Mouse (Mus musculus) heart, embryonic 16.5 days (tissue): ENCODE data around the gene Aars. TPM values are rescaled to one million over a fixed set of nuclear protein-coding genes. Genes with fewer than 3 reads are reported as not detected.

Source experiments
- ATAC-seq: fragments of 200-750 bp; cut with Nextera tagmentation; replicated peaks from 2 replicates; pipeline ENCODE4 v1.8.0; 2017; ENCODE audit warnings: moderate number of reproducible peaks; ENCODE audit not compliant: insufficient read depth, low FRiP score; ENCODE audit errors: extremely low read depth
- H3K27ac ChIP-seq: fragments of 300-500 bp; sonication (generic); 2 replicates; pipeline ENCODE4 v1.5.1; 2014; ENCODE audit warnings: mild to moderate bottlenecking, low read length, control low read depth, moderate library complexity
- H3K27me3 ChIP-seq: fragments of 300-500 bp; sonication (generic); 2 replicates; pipeline ENCODE4 v1.6.1; 2014; ENCODE audit warnings: low read length, mixed read lengths; ENCODE audit not compliant: control insufficient read depth, insufficient read depth
- H3K36me3 ChIP-seq: fragments of 300-500 bp; sonication (generic); 2 replicates; pipeline ENCODE4 v1.6.1; 2014; ENCODE audit not compliant: control insufficient read depth, insufficient read depth
- H3K4me1 ChIP-seq: fragments of 300-500 bp; sonication (generic); 2 replicates; pipeline ENCODE4 v1.6.1; 2014; ENCODE audit warnings: low read length, mixed read lengths; ENCODE audit not compliant: control insufficient read depth, insufficient read depth
- H3K4me2 ChIP-seq: fragments of 300-500 bp; sonication (generic); 2 replicates; pipeline ENCODE4 v1.6.1; 2014; ENCODE audit warnings: low read depth, mild to moderate bottlenecking, control low read depth, low read length
- H3K4me3 ChIP-seq: fragments of 300-500 bp; sonication (generic); 2 replicates; pipeline ENCODE4 v1.5.1; 2014; ENCODE audit warnings: mild to moderate bottlenecking, control low read depth, low read length
- H3K9ac ChIP-seq: fragments of 300-500 bp; sonication (generic); 2 replicates; pipeline ENCODE4 v1.6.1; 2014; ENCODE audit warnings: low read length, control low read depth
- H3K9me3 ChIP-seq: fragments of 300-500 bp; sonication (generic); replicated peaks from 2 replicates; pipeline ENCODE4 v1.6.1; 2016; ENCODE audit warnings: low read length; ENCODE audit not compliant: control insufficient read depth
- WGBS: fragments of 180-500 bp; shearing (Covaris S2); extraction: QIAGEN DNeasy Blood & Tissue Kit; methylation state at CpG from one replicate; pipeline ENCODE4 v1.1.7; 2014; 5-methylcytosine and 5-hydroxymethylcytosine counted together
- polyA plus RNA-seq: library from polyadenylated mRNA; unstranded; fragments of >200 nt; fragmentation: Nextera tagmentation; extraction: Ambion mirVana; gene quantifications from 2 replicates; pipeline ENCODE4 v1.2.1, GENCODE M21; 2015

Aars gene
- polyA plus RNA-seq, 1 experiment from 2014 or later, result 35.3 TPM

- peak overlapping the region; percentile 79 for H3K4me2 ChIP-seq
- H3K27ac ChIP-seq, result peak overlapping the region; percentile 72
- H3K4me3 ChIP-seq, result peak overlapping the region; percentile 69
- H3K36me3 ChIP-seq, result no peaks in the 10 kb centered on the region
- H3K9ac ChIP-seq, result peak overlapping the region; percentile 83
- WGBS, result under 1% methylated on average over 31 of the region's 31 CpGs
- peaks cover 3% of the 10 kb centered on the region; the same call in 1 of the 2 replicates for H3K4me1 ChIP-seq
- peak; percentile 95 for ATAC-seq
- H3K27me3 ChIP-seq, result peaks cover 4% of the 10 kb centered on the region; the same call in 1 of the 2 replicates
- no peaks in the 10 kb centered on the region for H3K9me3 ChIP-seq
These were observed 5.5 kb upstream of the Aars start for GRCm38 (mm10) chr8:111027391-111027937.

- Histone ChIP-seq H3K36me3 (no peaks in the 10 kb centered on the region), H3K27ac (no peak overlapping the region), H3K4me3 (no peak overlapping the region), H3K4me2 (no peak overlapping the region), H3K9me3 (no peaks in the 10 kb centered on the region), H3K9ac (no peak overlapping the region), H3K27me3 (peaks cover 4% of the 10 kb centered on the region; the same call in 1 of the 2 replicates), H3K4me1 (peaks cover 7% of the 10 kb centered on the region)
- ATAC-seq, result no peak
- 40% methylated on average over 4 of the region's 4 CpGs for WGBS
These were observed 3.4 kb upstream of the Aars start for GRCm38 (mm10) chr8:111029589-111029988.

GRCm38 (mm10) chr8:111030045-111030444, 2.9 kb upstream of the Aars start:
- ATAC-seq, result no peak
- H3K4me2 ChIP-seq, result no peak overlapping the region
- H3K4me3 ChIP-seq, result no peak overlapping the region
- no peak overlapping the region for H3K9ac ChIP-seq
- 74% methylated on average over 6 of the region's 6 CpGs for WGBS
- peaks cover 4% of the 10 kb centered on the region; the same call in 1 of the 2 replicates for H3K27me3 ChIP-seq
- no peak overlapping the region for H3K27ac ChIP-seq
- peaks cover 11% of the 10 kb centered on the region for H3K4me1 ChIP-seq
- no peaks in the 10 kb centered on the region for H3K36me3 ChIP-seq
- no peaks in the 10 kb centered on the region for H3K9me3 ChIP-seq

- H3K36me3 ChIP-seq, result peaks cover under 1% of the 10 kb centered on the region; the same call in 1 of the 2 replicates
- H3K9me3 ChIP-seq, result no peaks in the 10 kb centered on the region
- H3K9ac ChIP-seq, result no peak within 1 kb of the TSS
- peaks cover 4% of the 10 kb centered on the region; the same call in 1 of the 2 replicates for H3K27me3 ChIP-seq
- no peak within 1 kb of the TSS for H3K4me2 ChIP-seq
- H3K27ac ChIP-seq, result no peak within 1 kb of the TSS
- ATAC-seq, result no peak
- H3K4me1 ChIP-seq, result peaks cover 11% of the 10 kb centered on the region
- H3K4me3 ChIP-seq, result no peak within 1 kb of the TSS
- WGBS, result 92% methylated on average over 19 of the region's 19 CpGs
These were observed 1.4 kb upstream of the Aars start, which contains the start of gene Ddx19b for GRCm38 (mm10) chr8:111031572-111031971. Gene Ddx19b (minus strand): TSS chr8:111031751.

GRCm38 (mm10) chr8:111033482-111034215, 705 bp downstream of the Aars start:
- Histone ChIP-seq H3K36me3 (peaks cover 15% of the 10 kb centered on the region), H3K4me2 (peak overlapping the region; percentile 82), H3K9me3 (no peaks in the 10 kb centered on the region), H3K27me3 (peaks cover 4% of the 10 kb centered on the region; the same call in 1 of the 2 replicates), H3K27ac (peak overlapping the region; percentile 61), H3K9ac (peak overlapping the region; percentile 77), H3K4me1 (peaks cover 8% of the 10 kb centered on the region), H3K4me3 (peak overlapping the region; percentile 96)
- ATAC-seq, result peak; percentile 100
- 5% methylated on average over 37 of the region's 37 CpGs for WGBS

- peak overlapping the region; percentile 77 for H3K9ac ChIP-seq
- peaks cover 8% of the 10 kb centered on the region for H3K4me1 ChIP-seq
- H3K9me3 ChIP-seq, result no peaks in the 10 kb centered on the region
- 15% methylated on average over 12 of the region's 12 CpGs for whole genome bisulfite sequencing
- peaks cover 17% of the 10 kb centered on the region for H3K36me3 ChIP-seq
- peak overlapping the region; percentile 61 for H3K27ac ChIP-seq
- 0 out of 2 replicates have a peak, but pooled peaks have one; percentile 4 for ATAC-seq
- peaks cover 4% of the 10 kb centered on the region; the same call in 1 of the 2 replicates for H3K27me3 ChIP-seq
- H3K4me3 ChIP-seq, result peak overlapping the region; percentile 96
- peak overlapping the region; percentile 82 for H3K4me2 ChIP-seq
These were observed 1.3 kb downstream of the Aars start for GRCm38 (mm10) chr8:111034276-111034675.

GRCm38 (mm10) chr8:111036591-111036990, 3.6 kb downstream of the Aars start:
- Histone ChIP-seq H3K9ac (no peak overlapping the region), H3K4me1 (peaks cover 8% of the 10 kb centered on the region), H3K36me3 (peaks cover 33% of the 10 kb centered on the region), H3K9me3 (no peaks in the 10 kb centered on the region), H3K4me3 (no peak overlapping the region), H3K27me3 (peaks cover 1% of the 10 kb centered on the region; the same call in 1 of the 2 replicates), H3K4me2 (no peak overlapping the region), H3K27ac (no peak overlapping the region)
- ATAC-seq, result no peak
- 93% methylated on average over 15 of the region's 15 CpGs for WGBS

GRCm38 (mm10) chr8:111042546-111042945, 9.6 kb downstream of the Aars start:
- 94% methylated on average over 19 of the region's 19 CpGs for WGBS
- H3K27me3 ChIP-seq, result no peaks in the 10 kb centered on the region
- H3K9me3 ChIP-seq, result no peaks in the 10 kb centered on the region
- ATAC-seq, result no peak
- no peak overlapping the region for H3K4me3 ChIP-seq
- peaks cover 79% of the 10 kb centered on the region for H3K36me3 ChIP-seq
- no peak overlapping the region for H3K4me2 ChIP-seq
- no peaks in the 10 kb centered on the region for H3K4me1 ChIP-seq
- H3K9ac ChIP-seq, result no peak overlapping the region
- H3K27ac ChIP-seq, result no peak overlapping the region
